Mouse (Mus musculus) kidney, adult 2 months (tissue): Measurements from ENCODE around the gene Pla2g1b.

Experiments
- CTCF ChIP-seq: fragments of 200-500 bp; conservative IDR thresholded peaks from 2 replicates; pipeline ENCODE4 v1.5.1; 2011; ENCODE audit warnings: low read depth, mild to moderate bottlenecking, control low read depth, low read length, moderate library complexity, mixed read lengths; ENCODE audit not compliant: insufficient read depth, insufficient read length
- POLR2A ChIP-seq: fragments of 200-500 bp; IDR thresholded peaks from one replicate; pipeline ENCODE4 v1.6.1; 2011; ENCODE audit warnings: low read depth, low read length, control low read depth

- TF ChIP-seq CTCF (no peak), POLR2A (no peak)
Measured at GRCm38 (mm10) chr5:115487353-115487752, 21.3 kb downstream of the Pla2g1b start.
